Mouse (Mus musculus) heart, adult 2 months (tissue): ENCODE measurements at regions not wholly inside any gene's neighbourhood (a gene's known extent, or its start where the extent isn't known, plus 50 kb on each side); places are given as distances from the start of the nearest gene placed in this dataset.
A peak's percentile ranks its signal among the peaks of the same experiment; 100 is the strongest.

ENCODE experiments used
- DNase-seq, 2 experiments: peaks; one replicate each; pipeline ENCODE4 v3.0.0; 2021
- H3K27ac ChIP-seq: fragments of 200-600 bp; 2 replicates; pipeline ENCODE4 v1.8.1; 2022
- H3K27me3 ChIP-seq: fragments of 200-500 bp; 2 replicates; pipeline ENCODE4 v1.6.1; 2012; ENCODE audit warnings: mild to moderate bottlenecking, low read length, inconsistent platforms, mixed read lengths; ENCODE audit not compliant: control insufficient read depth, insufficient read depth
- H3K36me3 ChIP-seq: fragments of 200-500 bp; 2 replicates; pipeline ENCODE4 v1.6.1; 2012; ENCODE audit warnings: low read length, inconsistent platforms; ENCODE audit not compliant: control insufficient read depth, insufficient read depth
- H3K4me1 ChIP-seq: fragments of 200-500 bp; 2 replicates; pipeline ENCODE4 v1.6.1; 2011; ENCODE audit warnings: low read length; ENCODE audit not compliant: control insufficient read depth, insufficient read depth
- H3K4me3 ChIP-seq: fragments of 200-600 bp; 2 replicates; pipeline ENCODE4 v1.8.1; 2022
- H3K79me2 ChIP-seq: fragments of 200-500 bp; replicated peaks from 2 replicates; pipeline ENCODE4 v1.6.1; 2012; ENCODE audit warnings: mild to moderate bottlenecking, inconsistent platforms, low read length, moderate library complexity, mixed read lengths; ENCODE audit not compliant: control insufficient read depth, insufficient read depth
- H3K9ac ChIP-seq: fragments of 200-500 bp; 2 replicates; pipeline ENCODE4 v1.6.1; 2012; ENCODE audit warnings: low read depth, mild to moderate bottlenecking, control low read depth, inconsistent platforms, low read length, mixed read lengths
- CTCF ChIP-seq: fragments of 200-600 bp; IDR thresholded peaks from 2 replicates; pipeline ENCODE4 v1.8.1; 2022; ENCODE audit warnings: antibody characterized with exemption, mild to moderate bottlenecking, moderate library complexity
- EP300 ChIP-seq: fragments of 200-500 bp; IDR thresholded peaks from 2 replicates; pipeline ENCODE4 v1.6.1; 2011; ENCODE audit warnings: low read depth, low read length, control low read depth; ENCODE audit not compliant: insufficient read depth
- POLR2A ChIP-seq: fragments of 200-500 bp; IDR thresholded peaks from 2 replicates; pipeline ENCODE4 v1.6.1; 2011; ENCODE audit warnings: mild to moderate bottlenecking, low read depth, low read length, control low read depth; ENCODE audit not compliant: insufficient read depth
- WGBS: fragments of 180-500 bp; shearing (Covaris S2); methylation state at CpG from one replicate; pipeline ENCODE4 v1.1.7; 2018; 5-methylcytosine and 5-hydroxymethylcytosine counted together
- intact Hi-C: fragments of 180-260 bp; cut with DNase I; formaldehyde crosslinking; loops from one replicate; pipeline ENCODE4 v1.15.1; 2025

GRCm38 (mm10) chr2:128316516-128316915, 190.7 kb downstream of the Bcl2l11 start:
- intact Hi-C loops: no loop called here
- H3K4me1 ChIP-seq: peaks cover 21% of the 10 kb centered on the region

GRCm38 (mm10) chr2:128318266-128318665, 192.4 kb downstream of the Bcl2l11 start:
- H3K4me3 ChIP-seq: no peak overlapping the region
- H3K36me3 ChIP-seq: no peaks in the 10 kb centered on the region
- H3K9ac ChIP-seq: no peak overlapping the region
- H3K27me3 ChIP-seq: no peaks in the 10 kb centered on the region
- no peaks in the 10 kb centered on the region for H3K79me2 ChIP-seq
- intact Hi-C loops: no loop called here
- WGBS: 79% methylated on average over 4 of the region's 4 CpGs
- H3K4me1 ChIP-seq: peaks cover 15% of the 10 kb centered on the region
- TF ChIP-seq CTCF: no peak
- TF ChIP-seq POLR2A: no peak
- TF ChIP-seq EP300: no peak
- no peak for DNase-seq
- H3K27ac ChIP-seq: no peak overlapping the region

More at GRCm38 (mm10) chr2:128316516-128316915, 190.7 kb downstream of the Bcl2l11 start:
- no peak overlapping the region for H3K27ac ChIP-seq
- H3K36me3 ChIP-seq: peaks cover 2% of the 10 kb centered on the region; the same call in 1 of the 2 replicates
- H3K27me3 ChIP-seq: no peaks in the 10 kb centered on the region
- no peak for DNase-seq
- TF ChIP-seq EP300: no peak
- no peak for TF ChIP-seq POLR2A
- TF ChIP-seq CTCF: no peak
- WGBS: 62% methylated on average over 2 of the region's 2 CpGs
- no peaks in the 10 kb centered on the region for H3K79me2 ChIP-seq
- H3K9ac ChIP-seq: no peak overlapping the region
- H3K4me3 ChIP-seq: no peak overlapping the region

GRCm38 (mm10) chr2:128318956-128319355, 193.1 kb downstream of the Bcl2l11 start:
- H3K9ac ChIP-seq: no peak overlapping the region
- intact Hi-C loops: no loop called here
- WGBS: 34% methylated on average over 5 of the region's 5 CpGs
- peaks cover 13% of the 10 kb centered on the region for H3K4me1 ChIP-seq
- H3K27me3 ChIP-seq: no peaks in the 10 kb centered on the region
- H3K79me2 ChIP-seq: no peaks in the 10 kb centered on the region
- no peak overlapping the region for H3K4me3 ChIP-seq
- no peaks in the 10 kb centered on the region for H3K36me3 ChIP-seq
- H3K27ac ChIP-seq: no peak overlapping the region
- DNase-seq: no peak
- TF ChIP-seq EP300 (peak; percentile 26; the same call in 1 of the 2 replicates), CTCF (no peak), POLR2A (no peak)

- Histone ChIP-seq H3K4me1 (peaks cover 17% of the 10 kb centered on the region), H3K9ac (no peak overlapping the region), H3K79me2 (no peaks in the 10 kb centered on the region), H3K27ac (no peak overlapping the region), H3K4me3 (no peak overlapping the region), H3K36me3 (no peaks in the 10 kb centered on the region), H3K27me3 (no peaks in the 10 kb centered on the region)
- no peak for TF ChIP-seq POLR2A
- TF ChIP-seq EP300: peak; percentile 73
- intact Hi-C loops: loop anchor here (5.0 kb wide), 1 partner anchor 34 kb away; no protein-coding TSS in a partner anchor
- 34% methylated on average over 2 of the region's 2 CpGs for WGBS
- DNase-seq: peak; percentile 63 to 79
Measured at GRCm38 (mm10) chr2:128321475-128321874, 195.6 kb downstream of the Bcl2l11 start.

GRCm38 (mm10) chr2:128324256-128325096, 198.6 kb downstream of the Bcl2l11 start:
- Histone ChIP-seq H3K9ac (no peak overlapping the region), H3K27me3 (no peaks in the 10 kb centered on the region), H3K36me3 (no peaks in the 10 kb centered on the region), H3K4me1 (peaks cover 10% of the 10 kb centered on the region), H3K79me2 (no peaks in the 10 kb centered on the region), H3K27ac (no peak overlapping the region), H3K4me3 (no peak overlapping the region)
- 10% methylated on average over 13 of the region's 13 CpGs for WGBS
- peak; percentile 77 to 78 for DNase-seq
- intact Hi-C loops: loop anchor here (5.0 kb wide), 1 partner anchor 37 kb away; no protein-coding TSS in a partner anchor
- TF ChIP-seq EP300: peak; percentile 23; the same call in 1 of the 2 replicates
- TF ChIP-seq CTCF: no peak

- Histone ChIP-seq H3K9ac (no peak overlapping the region), H3K4me3 (no peak overlapping the region), H3K4me1 (peaks cover 7% of the 10 kb centered on the region), H3K36me3 (no peaks in the 10 kb centered on the region), H3K27me3 (no peaks in the 10 kb centered on the region), H3K27ac (no peak overlapping the region), H3K79me2 (no peaks in the 10 kb centered on the region)
- intact Hi-C loops: no loop called here
- WGBS: 34% methylated on average over 4 of the region's 4 CpGs
- DNase-seq: no peak
- TF ChIP-seq POLR2A (no peak), CTCF (no peak), EP300 (no peak)
Measured at GRCm38 (mm10) chr2:128325097-128325421, 199.2 kb downstream of the Bcl2l11 start.
